Mouse (Mus musculus): ENCODE measurements around the gene Ranbp17. TPM values are rescaled to one million over a fixed set of nuclear protein-coding genes. Genes with fewer than 3 reads are reported as not detected.

Gene Ranbp17
- total RNA-seq, 2 experiments from 2014 or later: 0.98 to 3.9 TPM

Other genes with a start within 250 kb of the Ranbp17 start
- gene Gm12117, start 237.0 kb downstream of the Ranbp17 start, total RNA-seq (2014; fragmentation: Nextera tagmentation): not detected in 2 replicates
- not detected in 2 replicates for gene Gm12117, start 237.0 kb downstream of the Ranbp17 start, total RNA-seq (2017)
- not detected in 2 replicates for gene Gabrp, start 65.2 kb upstream of the Ranbp17 start, total RNA-seq (2014; fragmentation: Nextera tagmentation)
- not detected in 2 replicates for gene Gabrp, start 65.2 kb upstream of the Ranbp17 start, total RNA-seq (2017)
- not detected in 2 replicates for gene D130052B06Rik, start 85.6 kb upstream of the Ranbp17 start, total RNA-seq (2014; fragmentation: Nextera tagmentation)
- not detected in 2 replicates for gene D130052B06Rik, start 85.6 kb upstream of the Ranbp17 start, total RNA-seq (2017)

Data from granulocyte monocyte progenitor cell, adult 5-6 weeks (primary cell).